Mouse (Mus musculus): ENCODE data around the gene Ehbp1. TPM values are rescaled to one million over a fixed set of nuclear protein-coding genes. Genes with fewer than 3 reads are reported as not detected.

Ehbp1 gene
- polyA plus RNA-seq, 1 experiment, result 38.7 TPM

GRCm38 (mm10) chr11:22007088-22007780 lies 334.9 kb downstream of the Ehbp1 start:
- Histone ChIP-seq H3K4me1 (ENCODE audit: control insufficient read depth, insufficient read depth, low read length) (peaks cover 6% of the 10 kb centered on the region; the same call in 1 of the 2 replicates), H3K4me3 (ENCODE audit: insufficient read depth, low read length) (no peak overlapping the region), H3K27ac (ENCODE audit: insufficient read depth, low read length) (no peak overlapping the region)
- no peak for TF ChIP-seq CTCF (IDR thresholded peaks at IDR 0.05; ENCODE audit: borderline replicate concordance, insufficient read depth, low read length)
- TF ChIP-seq POLR2A (IDR thresholded peaks at IDR 0.05; ENCODE audit: low read depth, low read length), result no peak

GRCm38 (mm10) chr11:22006471-22007087 lies 335.5 kb downstream of the Ehbp1 start:
- Histone ChIP-seq H3K4me3 (ENCODE audit: insufficient read depth, low read length) (no peak overlapping the region), H3K27ac (ENCODE audit: insufficient read depth, low read length) (no peak overlapping the region), H3K4me1 (ENCODE audit: control insufficient read depth, insufficient read depth, low read length) (peaks cover 6% of the 10 kb centered on the region; the same call in 1 of the 2 replicates)
- TF ChIP-seq CTCF (IDR thresholded peaks at IDR 0.05; ENCODE audit: borderline replicate concordance, insufficient read depth, low read length) (no peak), POLR2A (IDR thresholded peaks at IDR 0.05; ENCODE audit: low read depth, low read length) (no peak)

GRCm38 (mm10) chr11:22005281-22005870 lies 336.7 kb downstream of the Ehbp1 start:
- no peak for TF ChIP-seq CTCF (IDR thresholded peaks at IDR 0.05; ENCODE audit: borderline replicate concordance, insufficient read depth, low read length)
- no peak for TF ChIP-seq POLR2A (IDR thresholded peaks at IDR 0.05; ENCODE audit: low read depth, low read length)
- Histone ChIP-seq H3K4me3 (ENCODE audit: insufficient read depth, low read length) (no peak overlapping the region), H3K4me1 (ENCODE audit: control insufficient read depth, insufficient read depth, low read length) (peaks cover 6% of the 10 kb centered on the region; the same call in 1 of the 2 replicates), H3K27ac (ENCODE audit: insufficient read depth, low read length) (no peak overlapping the region)

- Histone ChIP-seq H3K27ac (ENCODE audit: insufficient read depth, low read length) (no peak overlapping the region), H3K4me3 (ENCODE audit: insufficient read depth, low read length) (no peak overlapping the region), H3K4me1 (ENCODE audit: control insufficient read depth, insufficient read depth, low read length) (peaks cover 6% of the 10 kb centered on the region; the same call in 1 of the 2 replicates)
- TF ChIP-seq POLR2A (IDR thresholded peaks at IDR 0.05; ENCODE audit: low read depth, low read length), result no peak
- no peak for TF ChIP-seq CTCF (IDR thresholded peaks at IDR 0.05; ENCODE audit: borderline replicate concordance, insufficient read depth, low read length)
Measured at GRCm38 (mm10) chr11:22004331-22004841, 337.7 kb downstream of the Ehbp1 start.

GRCm38 (mm10) chr11:22003341-22003981 lies 338.6 kb downstream of the Ehbp1 start:
- peaks cover 5% of the 10 kb centered on the region; the same call in 1 of the 2 replicates for H3K4me1 ChIP-seq (ENCODE audit: control insufficient read depth, insufficient read depth, low read length)
- H3K4me3 ChIP-seq (ENCODE audit: insufficient read depth, low read length), result peak overlapping the region; percentile 43; the same call in 1 of the 2 replicates
- no peak overlapping the region for H3K27ac ChIP-seq (ENCODE audit: insufficient read depth, low read length)
- no peak for TF ChIP-seq CTCF (IDR thresholded peaks at IDR 0.05; ENCODE audit: borderline replicate concordance, insufficient read depth, low read length)
- no peak for TF ChIP-seq POLR2A (IDR thresholded peaks at IDR 0.05; ENCODE audit: low read depth, low read length)

- no peak for TF ChIP-seq POLR2A (IDR thresholded peaks at IDR 0.05; ENCODE audit: low read depth, low read length)
- no peak for TF ChIP-seq CTCF (IDR thresholded peaks at IDR 0.05; ENCODE audit: borderline replicate concordance, insufficient read depth, low read length)
- H3K4me3 ChIP-seq (ENCODE audit: insufficient read depth, low read length), result peak within 1 kb of the TSS; percentile 43
- H3K27ac ChIP-seq (ENCODE audit: insufficient read depth, low read length), result no peak within 1 kb of the TSS
- H3K4me1 ChIP-seq (ENCODE audit: control insufficient read depth, insufficient read depth, low read length), result no peaks in the 10 kb centered on the region
Measured at GRCm38 (mm10) chr11:22002783-22003340, 339.2 kb downstream of the Ehbp1 start, which contains the start of gene Otx1. Gene Otx1, minus strand, starts transcription at chr11:22002897.

- Histone ChIP-seq H3K27ac (ENCODE audit: insufficient read depth, low read length) (no peak overlapping the region), H3K4me3 (ENCODE audit: insufficient read depth, low read length) (peak overlapping the region; percentile 43), H3K4me1 (ENCODE audit: control insufficient read depth, insufficient read depth, low read length) (no peaks in the 10 kb centered on the region)
- TF ChIP-seq POLR2A (IDR thresholded peaks at IDR 0.05; ENCODE audit: low read depth, low read length), result no peak
- no peak for TF ChIP-seq CTCF (IDR thresholded peaks at IDR 0.05; ENCODE audit: borderline replicate concordance, insufficient read depth, low read length)
Measured at GRCm38 (mm10) chr11:22002062-22002782, 339.9 kb downstream of the Ehbp1 start.

- no peak for TF ChIP-seq POLR2A (IDR thresholded peaks at IDR 0.05; ENCODE audit: low read depth, low read length)
- H3K27ac ChIP-seq (ENCODE audit: insufficient read depth, low read length), result no peak overlapping the region
Measured at GRCm38 (mm10) chr11:22001321-22002061, 340.6 kb downstream of the Ehbp1 start.

More at GRCm38 (mm10) chr11:22001321-22002061, 340.6 kb downstream of the Ehbp1 start:
- no peaks in the 10 kb centered on the region for H3K4me1 ChIP-seq (ENCODE audit: control insufficient read depth, insufficient read depth, low read length)
- H3K4me3 ChIP-seq (ENCODE audit: insufficient read depth, low read length), result peak overlapping the region; percentile 45
